ENCODE assay signal across 27 mouse cellular contexts in genomic region chr2:140906123-140906522, GRCm38 (mm10).
"Had no signal": no experiment of that assay in that cellular context is flagged by ENCODE, and none has a peak within 500 bp of the region (broad histone marks: within the 10 kb centered on the region; RNA-seq: fewer than 3 reads in every experiment).

No protein-coding gene starts in this region.

- ATAC-seq: forebrain, embryonic 13.5 days; forebrain, embryonic 15.5 days; forebrain, embryonic 16.5 days; forebrain, postnatal 0 days had no signal

- H3K36me3 ChIP-seq: embryonic facial prominence, embryonic 10.5 days; embryonic facial prominence, embryonic 12.5 days; embryonic facial prominence, embryonic 13.5 days; embryonic facial prominence, embryonic 15.5 days; forebrain, embryonic 10.5 days; forebrain, embryonic 12.5 days; forebrain, embryonic 15.5 days had no signal

- H3K9ac ChIP-seq: embryonic facial prominence, embryonic 12.5 days; embryonic facial prominence, embryonic 13.5 days; embryonic facial prominence, embryonic 15.5 days; forebrain, embryonic 12.5 days; forebrain, embryonic 13.5 days; forebrain, embryonic 15.5 days; forebrain, postnatal 0 days had no signal

- H3K27me3 ChIP-seq: embryonic facial prominence, embryonic 12.5 days; embryonic facial prominence, embryonic 13.5 days; embryonic facial prominence, embryonic 15.5 days; forebrain, embryonic 12.5 days; forebrain, embryonic 13.5 days; forebrain, embryonic 15.5 days had no signal

- H3K27ac ChIP-seq: embryonic facial prominence, embryonic 10.5 days; embryonic facial prominence, embryonic 12.5 days; embryonic facial prominence, embryonic 13.5 days; embryonic facial prominence, embryonic 15.5 days; forebrain, embryonic 10.5 days; forebrain, embryonic 12.5 days; forebrain, embryonic 13.5 days; forebrain, embryonic 15.5 days; gastrocnemius, adult 2 months; heart, adult 2 months had no signal

- H3K4me2 ChIP-seq: embryonic facial prominence, embryonic 12.5 days; embryonic facial prominence, embryonic 13.5 days; embryonic facial prominence, embryonic 15.5 days; forebrain, embryonic 12.5 days; forebrain, embryonic 13.5 days; forebrain, embryonic 15.5 days had no signal

- DNase-seq: cerebellum, adult 8-10 months; cerebellum, adult 9-10 months; cerebellum, adult 9-11 months; cerebellum, postnatal 10 days; cerebellum, postnatal 14 days; cerebellum, postnatal 25 days; cerebellum, postnatal 36 days; embryo, embryonic 11 days; forebrain, postnatal 0 days; gastrocnemius, adult 2 months; gastrocnemius, postnatal 10 days; gastrocnemius, postnatal 14 days; gastrocnemius, postnatal 25 days; gastrocnemius, postnatal 36 days; heart, adult 11 months; heart, adult 18-20 months; heart, adult 2 months had no signal

- H3K4me3 ChIP-seq: embryonic facial prominence, embryonic 10.5 days; embryonic facial prominence, embryonic 12.5 days; embryonic facial prominence, embryonic 13.5 days; embryonic facial prominence, embryonic 15.5 days; erythroblast, embryonic 14.5 days; forebrain, embryonic 10.5 days; forebrain, embryonic 12.5 days; forebrain, embryonic 13.5 days; forebrain, embryonic 15.5 days; gastrocnemius, adult 2 months; heart, adult 2 months had no signal

- H3K4me1 ChIP-seq: embryonic facial prominence, embryonic 12.5 days; embryonic facial prominence, embryonic 13.5 days; embryonic facial prominence, embryonic 15.5 days; forebrain, embryonic 12.5 days; forebrain, embryonic 15.5 days had no signal

- H3K9me3 ChIP-seq: embryonic facial prominence, embryonic 10.5 days; embryonic facial prominence, embryonic 12.5 days; embryonic facial prominence, embryonic 13.5 days; embryonic facial prominence, embryonic 15.5 days; forebrain, embryonic 10.5 days; forebrain, embryonic 12.5 days; forebrain, embryonic 13.5 days; forebrain, embryonic 15.5 days had no signal
